Mouse (Mus musculus): ENCODE data around the gene Tnip2.

GRCm38 (mm10) chr5:34488741-34489417, 24.9 kb downstream of the Tnip2 start:
- TF ChIP-seq CTCF (IDR thresholded peaks at IDR 0.05; ENCODE audit: extremely low read depth, insufficient read depth, low read length) (no peak), POLR2A (IDR thresholded peaks at IDR 0.05; ENCODE audit: extremely low read depth, insufficient read depth, low read length) (no peak)

Data from cortical plate, adult 2 months (tissue).